Mouse (Mus musculus): ENCODE measurements around the gene Myo1d. TPM values are rescaled to one million over a fixed set of nuclear protein-coding genes. Genes with fewer than 3 reads are reported as not detected.
"Not testable (repeated sequence)": the region's sequence is repeated elsewhere in the genome, so short reads cannot be mapped to it uniquely, and the experiment has no call there.

Gene Myo1d
- polyA plus RNA-seq, 1 experiment, result 10.8 TPM

- no peak overlapping the region for H3K4me3 ChIP-seq (ENCODE audit: insufficient read depth, poor library complexity, severe bottlenecking)
- H3K36me3 ChIP-seq (ENCODE audit: control insufficient read depth, insufficient read depth), result peaks cover 63% of the 10 kb centered on the region
- peaks cover 31% of the 10 kb centered on the region for H3K79me2 ChIP-seq (ENCODE audit: control insufficient read depth, insufficient read depth)
- H3K79me3 ChIP-seq (ENCODE audit: low read depth), result peaks cover 23% of the 10 kb centered on the region
- H3ac ChIP-seq (ENCODE audit: control insufficient read depth, insufficient read length, low read depth), result no peak overlapping the region
- TF ChIP-seq MAX (IDR thresholded peaks at IDR 0.05) (no peak), MYOD1 (IDR thresholded peaks at IDR 0.05; ENCODE audit: control insufficient read depth, insufficient read length, low read depth) (no peak), CEBPB (IDR thresholded peaks at IDR 0.05; ENCODE audit: low read depth) (no peak), MYOG (IDR thresholded peaks at IDR 0.05; ENCODE audit: control insufficient read depth, extremely low read depth, insufficient read length) (no peak), CTCF (IDR thresholded peaks at IDR 0.05; ENCODE audit: control insufficient read depth, insufficient read depth, insufficient read length) (no peak), FOSL1 (IDR thresholded peaks at IDR 0.05; ENCODE audit: insufficient read depth, low read length, poor library complexity, severe bottlenecking) (no peak), USF1 (IDR thresholded peaks at IDR 0.05; ENCODE audit: low read depth) (no peak)
- no peaks in the 10 kb centered on the region for H3K27me3 ChIP-seq (ENCODE audit: control insufficient read depth, insufficient read depth, insufficient read length)
These were observed 305.0 kb downstream of the Myo1d start for GRCm38 (mm10) chr11:80474846-80475245.

GRCm38 (mm10) chr11:80474175-80474691 is 305.6 kb downstream of the Myo1d start:
- peaks cover 24% of the 10 kb centered on the region for H3K79me2 ChIP-seq (ENCODE audit: control insufficient read depth, insufficient read depth)
- H3K36me3 ChIP-seq (ENCODE audit: control insufficient read depth, insufficient read depth), result peaks cover 63% of the 10 kb centered on the region
- no peak overlapping the region for H3ac ChIP-seq (ENCODE audit: control insufficient read depth, insufficient read length, low read depth)
- no peaks in the 10 kb centered on the region for H3K27me3 ChIP-seq (ENCODE audit: control insufficient read depth, insufficient read depth, insufficient read length)
- no peak overlapping the region for H3K4me3 ChIP-seq (ENCODE audit: insufficient read depth, poor library complexity, severe bottlenecking)
- peaks cover 19% of the 10 kb centered on the region for H3K79me3 ChIP-seq (ENCODE audit: low read depth)
- TF ChIP-seq CTCF (IDR thresholded peaks at IDR 0.05; ENCODE audit: control insufficient read depth, insufficient read depth, insufficient read length) (peak; percentile 2), MYOG (IDR thresholded peaks at IDR 0.05; ENCODE audit: control insufficient read depth, extremely low read depth, insufficient read length) (no peak)

- no peak overlapping the region for H3K4me3 ChIP-seq (ENCODE audit: insufficient read depth, poor library complexity, severe bottlenecking)
- H3K36me3 ChIP-seq (ENCODE audit: control insufficient read depth, insufficient read depth), result peaks cover 73% of the 10 kb centered on the region
- H3K27me3 ChIP-seq (ENCODE audit: control insufficient read depth, insufficient read depth, insufficient read length), result no peaks in the 10 kb centered on the region
- no peaks in the 10 kb centered on the region for H3K79me3 ChIP-seq (ENCODE audit: low read depth)
- H3ac ChIP-seq (ENCODE audit: control insufficient read depth, insufficient read length, low read depth), result no peak overlapping the region
- TF ChIP-seq MAX (IDR thresholded peaks at IDR 0.05) (no peak), CTCF (IDR thresholded peaks at IDR 0.05; ENCODE audit: control insufficient read depth, insufficient read depth, insufficient read length) (no peak), MYOD1 (IDR thresholded peaks at IDR 0.05; ENCODE audit: control insufficient read depth, insufficient read length, low read depth) (no peak), USF1 (IDR thresholded peaks at IDR 0.05; ENCODE audit: low read depth) (no peak), FOSL1 (IDR thresholded peaks at IDR 0.05; ENCODE audit: insufficient read depth, low read length, poor library complexity, severe bottlenecking) (no peak), CEBPB (IDR thresholded peaks at IDR 0.05; ENCODE audit: low read depth) (no peak), MYOG (IDR thresholded peaks at IDR 0.05; ENCODE audit: control insufficient read depth, extremely low read depth, insufficient read length) (no peak)
- peaks cover 2% of the 10 kb centered on the region for H3K79me2 ChIP-seq (ENCODE audit: control insufficient read depth, insufficient read depth)
These were observed 307.8 kb downstream of the Myo1d start for GRCm38 (mm10) chr11:80471836-80472605.

GRCm38 (mm10) chr11:80463605-80464130 is 316.2 kb downstream of the Myo1d start:
- not testable (repeated sequence) for H3K4me3 ChIP-seq (ENCODE audit: insufficient read depth, poor library complexity, severe bottlenecking); H3K27me3 ChIP-seq (ENCODE audit: control insufficient read depth, insufficient read depth, insufficient read length); H3K79me2 ChIP-seq (ENCODE audit: control insufficient read depth, insufficient read depth); H3ac ChIP-seq (ENCODE audit: control insufficient read depth, insufficient read length, low read depth); H3K79me3 ChIP-seq (ENCODE audit: low read depth)
- H3K36me3 ChIP-seq (ENCODE audit: control insufficient read depth, insufficient read depth), result peaks cover 96% of the 10 kb centered on the region

- Histone ChIP-seq H3K27me3 (ENCODE audit: control insufficient read depth, insufficient read depth, insufficient read length) (no peaks in the 10 kb centered on the region), H3K4me3 (ENCODE audit: insufficient read depth, poor library complexity, severe bottlenecking) (no peak overlapping the region), H3ac (ENCODE audit: control insufficient read depth, insufficient read length, low read depth) (no peak overlapping the region), H3K36me3 (ENCODE audit: control insufficient read depth, insufficient read depth) (peaks cover 98% of the 10 kb centered on the region), H3K79me2 (ENCODE audit: control insufficient read depth, insufficient read depth) (peaks cover 66% of the 10 kb centered on the region), H3K79me3 (ENCODE audit: low read depth) (peaks cover 42% of the 10 kb centered on the region)
- TF ChIP-seq MYOG (IDR thresholded peaks at IDR 0.05; ENCODE audit: control insufficient read depth, extremely low read depth, insufficient read length) (no peak), MYOD1 (IDR thresholded peaks at IDR 0.05; ENCODE audit: control insufficient read depth, insufficient read length, low read depth) (no peak)
These were observed 326.6 kb downstream of the Myo1d start for GRCm38 (mm10) chr11:80453198-80453597.

- no peak overlapping the region for H3ac ChIP-seq (ENCODE audit: control insufficient read depth, insufficient read length, low read depth)
- no peak overlapping the region for H3K4me3 ChIP-seq (ENCODE audit: insufficient read depth, poor library complexity, severe bottlenecking)
- no peak for TF ChIP-seq MYOG (IDR thresholded peaks at IDR 0.05; ENCODE audit: control insufficient read depth, extremely low read depth, insufficient read length)
- TF ChIP-seq MYOD1 (IDR thresholded peaks at IDR 0.05; ENCODE audit: control insufficient read depth, insufficient read length, low read depth), result no peak
- TF ChIP-seq MAX (IDR thresholded peaks at IDR 0.05), result no peak
- no peak for TF ChIP-seq FOSL1 (IDR thresholded peaks at IDR 0.05; ENCODE audit: insufficient read depth, low read length, poor library complexity, severe bottlenecking)
- no peak for TF ChIP-seq USF1 (IDR thresholded peaks at IDR 0.05; ENCODE audit: low read depth)
- TF ChIP-seq CEBPB (IDR thresholded peaks at IDR 0.05; ENCODE audit: low read depth), result no peak
- TF ChIP-seq CTCF (IDR thresholded peaks at IDR 0.05; ENCODE audit: control insufficient read depth, insufficient read depth, insufficient read length), result no peak
- H3K79me2 ChIP-seq (ENCODE audit: control insufficient read depth, insufficient read depth), result peaks cover 70% of the 10 kb centered on the region
- peaks cover 98% of the 10 kb centered on the region for H3K36me3 ChIP-seq (ENCODE audit: control insufficient read depth, insufficient read depth)
- peaks cover 39% of the 10 kb centered on the region for H3K79me3 ChIP-seq (ENCODE audit: low read depth)
- H3K27me3 ChIP-seq (ENCODE audit: control insufficient read depth, insufficient read depth, insufficient read length), result no peaks in the 10 kb centered on the region
These were observed 327.6 kb downstream of the Myo1d start for GRCm38 (mm10) chr11:80452242-80452641.

All from C2C12 (cell line).